Mouse (Mus musculus) stomach, embryonic 14.5 days (tissue): ENCODE measurements around the gene Trappc2l. TPM values are rescaled to one million over a fixed set of nuclear protein-coding genes. Genes with fewer than 3 reads are reported as not detected.
A peak's percentile ranks its signal among the peaks of the same experiment; 100 is the strongest.

ENCODE experiments used
- ATAC-seq: fragments of 200-750 bp; cut with Nextera tagmentation; 2 replicates; pipeline ENCODE4 v1.8.0; 2017; ENCODE audit warnings: low read depth, moderate TSS enrichment; ENCODE audit not compliant: insufficient number of reproducible peaks, insufficient read depth, low FRiP score
- H3K27ac ChIP-seq: fragments of 300-500 bp; sonication (generic); 2 replicates; pipeline ENCODE4 v1.5.1; 2014; ENCODE audit warnings: mild to moderate bottlenecking, low read length, moderate library complexity, mixed read lengths
- H3K27me3 ChIP-seq: fragments of 300-500 bp; sonication (generic); 2 replicates; pipeline ENCODE4 v1.6.1; 2014; ENCODE audit warnings: low read length, control low read depth, mixed read lengths; ENCODE audit not compliant: control insufficient read depth, insufficient read depth
- H3K36me3 ChIP-seq: fragments of 300-500 bp; sonication (generic); 2 replicates; pipeline ENCODE4 v1.6.1; 2014; ENCODE audit warnings: mild to moderate bottlenecking, control low read depth, low read length, moderate library complexity, mixed read lengths; ENCODE audit not compliant: control insufficient read depth, insufficient read depth
- H3K4me1 ChIP-seq: fragments of 300-500 bp; sonication (generic); 2 replicates; pipeline ENCODE4 v1.6.1; 2014; ENCODE audit warnings: low read length, control low read depth, mixed read lengths; ENCODE audit not compliant: control insufficient read depth, insufficient read depth
- H3K4me2 ChIP-seq: fragments of 300-500 bp; sonication (generic); replicated peaks from 2 replicates; pipeline ENCODE4 v1.6.1; 2014; ENCODE audit warnings: low read depth, low read length, control low read depth
- H3K4me3 ChIP-seq: fragments of 300-500 bp; sonication (generic); 2 replicates; pipeline ENCODE4 v1.5.1; 2014; ENCODE audit warnings: low read depth, low read length, control low read depth
- H3K9ac ChIP-seq: fragments of 300-500 bp; sonication (generic); replicated peaks from 2 replicates; pipeline ENCODE4 v1.6.1; 2014; ENCODE audit warnings: low read depth, mild to moderate bottlenecking, control low read depth, low read length, moderate library complexity, mixed read lengths
- H3K9me3 ChIP-seq: fragments of 300-500 bp; sonication (generic); 2 replicates; pipeline ENCODE4 v1.6.1; 2016; ENCODE audit warnings: low read depth, low read length, control low read depth; ENCODE audit not compliant: control insufficient read depth
- WGBS: fragments of 180-500 bp; shearing (Covaris S2); extraction: QIAGEN DNeasy Blood & Tissue Kit; methylation state at CpG from one replicate; pipeline ENCODE4 v1.1.7; 2014; 5-methylcytosine and 5-hydroxymethylcytosine counted together
- polyA plus RNA-seq: library from polyadenylated mRNA; unstranded; fragments of >200 nt; fragmentation: Nextera tagmentation; extraction: Ambion mirVana; gene quantifications from 2 replicates; pipeline ENCODE4 v1.2.1, GENCODE M21; 2014

Trappc2l gene
- polyA plus RNA-seq: 55.9 and 66.9 TPM in 2 replicates

GRCm38 (mm10) chr8:122611295-122612133 is at the start of gene Trappc2l, which contains the start of gene Galns:
Trappc2l (plus strand) TSS chr8:122611640.
Galns (minus strand) TSS chr8:122611463.
- H3K27ac ChIP-seq: peak within 1 kb of the TSS; percentile 82
- H3K4me2 ChIP-seq: peak within 1 kb of the TSS; percentile 88
- peak within 1 kb of the TSS; percentile 63 for H3K4me3 ChIP-seq
- WGBS: under 1% methylated on average over 57 of the region's 57 CpGs
- no peaks in the 10 kb centered on the region for H3K27me3 ChIP-seq
- peak within 1 kb of the TSS; percentile 43 for H3K9ac ChIP-seq
- H3K9me3 ChIP-seq: no peaks in the 10 kb centered on the region
- H3K36me3 ChIP-seq: peaks cover 5% of the 10 kb centered on the region; the same call in 1 of the 2 replicates
- peak; percentile 96 for ATAC-seq
- peaks cover 15% of the 10 kb centered on the region for H3K4me1 ChIP-seq

GRCm38 (mm10) chr8:122564363-122565352 is 46.8 kb upstream of the Trappc2l start:
- Histone ChIP-seq H3K4me2 (no peak overlapping the region), H3K9me3 (no peaks in the 10 kb centered on the region), H3K27me3 (no peaks in the 10 kb centered on the region), H3K4me1 (peaks cover 19% of the 10 kb centered on the region), H3K27ac (no peak overlapping the region), H3K36me3 (peaks cover under 1% of the 10 kb centered on the region; the same call in 1 of the 2 replicates), H3K9ac (no peak overlapping the region), H3K4me3 (no peak overlapping the region)
- 77% methylated on average over 25 of the region's 25 CpGs for WGBS
- no peak for ATAC-seq

GRCm38 (mm10) chr8:122566766-122567165 is 44.7 kb upstream of the Trappc2l start:
- peaks cover 22% of the 10 kb centered on the region for H3K36me3 ChIP-seq
- peak overlapping the region; percentile 96 for H3K27ac ChIP-seq
- 32% methylated on average over 6 of the region's 6 CpGs for WGBS
- no peaks in the 10 kb centered on the region for H3K27me3 ChIP-seq
- no peak for ATAC-seq
- H3K4me2 ChIP-seq: peak overlapping the region; percentile 93
- peak overlapping the region; percentile 94 for H3K9ac ChIP-seq
- peaks cover 19% of the 10 kb centered on the region for H3K4me1 ChIP-seq
- H3K9me3 ChIP-seq: no peaks in the 10 kb centered on the region
- H3K4me3 ChIP-seq: peak overlapping the region; percentile 91

- no peaks in the 10 kb centered on the region for H3K27me3 ChIP-seq
- peak; percentile 97 for ATAC-seq
- H3K36me3 ChIP-seq: peaks cover 30% of the 10 kb centered on the region
- H3K4me1 ChIP-seq: peaks cover 19% of the 10 kb centered on the region
- under 1% methylated on average over 62 of the region's 62 CpGs for WGBS
- peak within 1 kb of the TSS; percentile 94 for H3K9ac ChIP-seq
- H3K4me2 ChIP-seq: peak within 1 kb of the TSS; percentile 93
- H3K27ac ChIP-seq: peak within 1 kb of the TSS; percentile 96
- no peaks in the 10 kb centered on the region for H3K9me3 ChIP-seq
- peak within 1 kb of the TSS; percentile 91 for H3K4me3 ChIP-seq
Observed at GRCm38 (mm10) chr8:122567361-122568108, 43.9 kb upstream of the Trappc2l start, which contains the start of gene Cdt1. Cdt1 (plus strand) TSS chr8:122568015.

GRCm38 (mm10) chr8:122568109-122568504 is 43.3 kb upstream of the Trappc2l start:
- H3K27me3 ChIP-seq: no peaks in the 10 kb centered on the region
- ATAC-seq: peak; percentile 50; the same call in 1 of the 2 replicates
- peak overlapping the region; percentile 91 for H3K4me3 ChIP-seq
- H3K36me3 ChIP-seq: peaks cover 35% of the 10 kb centered on the region
- H3K9me3 ChIP-seq: no peaks in the 10 kb centered on the region
- peaks cover 19% of the 10 kb centered on the region for H3K4me1 ChIP-seq
- H3K9ac ChIP-seq: peak overlapping the region; percentile 94
- peak overlapping the region; percentile 91 for H3K27ac ChIP-seq
- under 1% methylated on average over 34 of the region's 34 CpGs for WGBS
- peak overlapping the region; percentile 78 for H3K4me2 ChIP-seq

GRCm38 (mm10) chr8:122568881-122569309 is 42.5 kb upstream of the Trappc2l start:
- ATAC-seq: no peak
- Histone ChIP-seq H3K4me2 (peak overlapping the region; percentile 78), H3K9me3 (no peaks in the 10 kb centered on the region), H3K27ac (no peak overlapping the region; the same call in 1 of the 2 replicates), H3K27me3 (no peaks in the 10 kb centered on the region), H3K4me1 (peaks cover 19% of the 10 kb centered on the region), H3K4me3 (peak overlapping the region; percentile 91), H3K9ac (peak overlapping the region; percentile 94), H3K36me3 (peaks cover 36% of the 10 kb centered on the region)
- 7% methylated on average over 10 of the region's 10 CpGs for WGBS

GRCm38 (mm10) chr8:122569329-122569728 is 42.1 kb upstream of the Trappc2l start:
- peak overlapping the region; percentile 78 for H3K4me2 ChIP-seq
- ATAC-seq: no peak

More at GRCm38 (mm10) chr8:122569329-122569728, 42.1 kb upstream of the Trappc2l start:
- 60% methylated on average over 9 of the region's 9 CpGs for WGBS
- H3K36me3 ChIP-seq: peaks cover 37% of the 10 kb centered on the region
- H3K27me3 ChIP-seq: no peaks in the 10 kb centered on the region
- H3K9ac ChIP-seq: peak overlapping the region; percentile 94; the same call in 1 of the 2 replicates
- H3K9me3 ChIP-seq: no peaks in the 10 kb centered on the region
- H3K27ac ChIP-seq: no peak overlapping the region
- peak overlapping the region; percentile 91 for H3K4me3 ChIP-seq
- peaks cover 19% of the 10 kb centered on the region for H3K4me1 ChIP-seq
